Mouse (Mus musculus) hindlimb bud, embryonic 11.5 days (tissue): Measurements from ENCODE around the gene Ddah2.

Experiments used
- DNase-seq: peaks from one replicate; pipeline ENCODE4 v3.0.0-alpha.2; 2012; ENCODE audit warnings: low read depth, low spot score; ENCODE audit errors: extremely low spot score

Ddah2 gene

DNA sequence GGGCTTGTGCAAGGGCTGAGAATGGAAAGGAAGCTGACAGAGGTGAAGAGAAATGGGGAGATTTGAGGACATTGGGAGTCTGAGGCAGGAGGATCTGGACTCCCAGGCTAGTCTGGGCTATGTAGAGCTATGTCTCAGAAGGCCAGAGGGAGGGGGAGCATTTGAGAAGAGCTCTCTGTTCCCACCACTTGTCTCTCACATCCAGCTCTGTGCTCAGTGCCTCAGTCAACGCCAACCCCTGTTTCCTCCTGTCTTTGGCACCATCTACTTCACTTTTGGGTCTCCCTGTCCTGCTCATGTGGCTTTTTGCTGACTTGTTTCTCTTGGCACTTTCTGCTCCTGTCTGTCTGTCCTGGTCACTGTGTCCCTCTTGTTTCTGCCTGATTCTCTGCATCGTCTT, 18.4 kb downstream of the Ddah2 start:
- no peak for DNase-seq

GRCm38 (mm10) chr17:35077786-35078233, 19.0 kb downstream of the Ddah2 start, which contains the start of gene Ly6g6d:
TSS of gene Ly6g6d (minus strand) at chr17:35078065.
- no peak for DNase-seq

DNA sequence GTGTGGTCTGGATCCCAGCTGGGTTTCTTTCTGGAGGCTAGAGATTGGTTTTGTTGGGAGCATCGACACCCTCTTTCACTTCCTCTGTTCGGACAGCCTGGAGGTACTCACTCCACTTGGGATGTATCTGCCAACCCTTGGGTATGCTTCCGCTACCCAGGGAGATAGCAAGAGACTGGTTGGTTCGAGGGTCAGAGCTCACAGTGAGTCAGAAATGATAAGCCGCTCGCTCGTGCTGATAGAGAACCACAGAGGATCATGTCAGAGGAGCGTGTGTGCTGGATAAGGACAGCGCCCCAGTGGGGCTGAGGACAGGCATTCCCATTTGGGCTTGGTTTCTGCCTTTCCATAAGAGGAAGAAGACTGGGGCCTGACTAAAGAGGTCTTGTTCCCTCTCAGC, 20.9 kb downstream of the Ddah2 start:
- DNase-seq: no peak

- no peak for DNase-seq
Observed at GRCm38 (mm10) chr17:35080248-35080647, 21.4 kb downstream of the Ddah2 start.

- DNase-seq: no peak
Observed at GRCm38 (mm10) chr17:35080710-35081109, 21.9 kb downstream of the Ddah2 start.

DNA sequence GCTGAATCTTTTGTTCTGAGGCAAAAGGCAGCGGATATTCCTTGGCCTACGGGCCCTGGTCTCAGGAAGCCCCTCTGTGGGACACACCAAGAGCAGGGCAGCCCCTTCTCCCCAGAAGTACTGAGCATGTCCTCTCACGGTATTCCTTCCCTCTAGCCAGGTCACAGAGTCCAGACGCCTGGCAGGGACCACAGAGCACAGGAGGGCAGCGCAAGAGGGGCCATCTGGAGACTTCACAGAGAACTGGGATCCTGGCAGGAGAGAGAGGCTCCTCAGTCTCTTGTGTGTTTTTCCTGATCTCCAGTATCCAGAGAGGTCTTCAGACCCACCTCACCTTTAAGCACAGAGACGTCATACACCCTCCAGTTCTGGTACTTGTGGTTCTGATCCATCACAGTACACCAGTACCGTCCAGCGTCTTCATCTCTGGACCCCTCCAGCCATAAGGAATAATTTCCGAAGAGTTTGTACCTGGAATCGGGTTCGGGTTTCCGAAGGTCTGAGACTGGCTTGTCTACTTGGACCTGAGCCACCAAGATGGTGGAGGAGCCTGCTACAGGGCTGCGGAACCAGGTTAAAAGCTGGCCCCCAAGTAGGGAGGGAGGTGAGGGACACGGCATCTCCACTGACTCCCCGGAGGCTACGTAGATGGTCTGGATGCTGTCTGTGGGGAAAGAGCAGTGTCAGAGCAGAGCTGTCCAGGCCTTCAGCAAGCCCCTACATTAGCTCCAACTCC, 24.2 kb downstream of the Ddah2 start:
- no peak for DNase-seq

GRCm38 (mm10) chr17:35083929-35084497, 25.2 kb downstream of the Ddah2 start:
- no peak for DNase-seq

GRCm38 (mm10) chr17:35085208-35085865, 26.5 kb downstream of the Ddah2 start, which contains the start of gene Ly6g6f:
TSS of gene Ly6g6f (minus strand) at chr17:35085610.
- no peak for DNase-seq

GRCm38 (mm10) chr17:35088151-35088550, 29.3 kb downstream of the Ddah2 start:
- no peak for DNase-seq

DNA sequence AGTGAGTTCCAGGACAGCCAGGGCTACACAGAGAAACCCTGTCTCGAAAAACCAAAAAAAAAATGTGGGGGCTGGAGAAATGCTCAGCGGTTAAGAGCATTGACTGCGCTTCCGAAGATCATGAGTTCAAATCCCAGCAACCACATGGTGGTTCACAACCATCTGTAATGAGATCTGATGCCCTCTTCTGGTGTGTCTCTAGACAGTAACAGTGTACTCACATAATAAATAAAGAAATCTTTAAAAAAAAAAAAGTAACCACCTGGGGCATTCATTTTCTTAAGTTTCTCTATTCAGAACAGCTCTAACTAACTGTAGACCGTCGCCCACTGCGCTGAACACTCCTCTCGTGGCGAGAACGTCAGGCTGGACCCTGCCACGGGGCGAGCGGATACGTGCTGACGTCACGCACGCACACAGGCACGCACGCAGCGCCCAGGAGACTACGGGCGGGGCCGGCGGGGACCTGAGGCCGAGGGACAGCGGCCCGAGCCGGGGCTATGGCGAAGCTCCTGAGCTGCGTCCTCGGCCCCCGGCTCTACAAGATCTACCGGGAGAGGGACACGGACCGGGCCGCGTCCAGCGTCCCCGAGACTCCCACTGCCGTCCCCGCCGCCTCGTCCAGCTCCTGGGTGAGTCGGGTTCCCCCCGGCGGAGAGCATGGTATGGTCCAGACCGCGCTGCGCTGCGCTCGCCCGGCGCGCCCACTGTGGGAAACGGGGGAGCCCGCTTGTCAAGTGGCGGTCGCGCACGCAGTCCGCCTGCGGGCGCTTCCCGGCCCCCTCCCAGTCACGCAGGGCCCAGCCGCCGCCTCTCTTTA, 30.2 kb downstream of the Ddah2 start, which contains the start of gene Abhd16a:
Gene Abhd16a (plus strand): TSS at position 439 of the 820 bp plus-strand sequence.
- DNase-seq: peak; percentile 60

DNA sequence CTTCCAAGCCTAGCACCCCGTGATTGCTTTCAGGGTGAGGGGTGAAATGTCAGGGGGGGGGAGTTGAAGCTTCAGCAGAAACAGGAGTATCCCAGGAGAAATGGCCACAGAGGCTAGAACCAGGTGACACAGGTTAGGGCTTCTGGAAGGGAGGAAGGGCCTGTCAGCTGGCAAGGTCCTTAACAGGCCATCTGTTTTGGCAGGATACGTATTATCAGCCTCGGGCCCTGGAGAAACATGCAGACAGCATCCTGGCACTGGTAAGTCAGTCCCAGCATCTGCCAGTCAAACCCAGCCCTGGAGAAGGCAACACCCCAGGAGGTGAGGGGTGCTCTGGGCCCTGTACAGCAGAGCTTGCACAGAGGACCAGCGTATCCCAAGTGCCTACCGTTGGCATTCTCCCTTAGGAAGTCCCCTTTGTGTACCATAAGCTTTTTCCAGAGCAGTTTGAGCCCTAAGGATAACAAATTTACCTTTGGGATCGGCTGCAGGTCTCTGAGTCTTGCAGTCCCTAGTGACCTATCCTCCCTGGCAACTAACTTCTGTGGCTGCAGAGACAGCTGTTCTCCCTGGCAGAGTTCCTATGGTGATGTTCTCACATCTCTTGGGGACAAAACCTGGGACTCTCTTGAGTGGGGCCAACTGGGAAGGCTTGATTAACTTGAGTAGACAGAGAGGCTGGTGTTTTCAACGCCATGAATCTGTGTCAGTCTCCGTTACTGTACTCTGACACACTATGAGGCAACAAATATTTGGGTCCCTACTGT, 31.5 kb downstream of the Ddah2 start:
- DNase-seq: no peak

DNA sequence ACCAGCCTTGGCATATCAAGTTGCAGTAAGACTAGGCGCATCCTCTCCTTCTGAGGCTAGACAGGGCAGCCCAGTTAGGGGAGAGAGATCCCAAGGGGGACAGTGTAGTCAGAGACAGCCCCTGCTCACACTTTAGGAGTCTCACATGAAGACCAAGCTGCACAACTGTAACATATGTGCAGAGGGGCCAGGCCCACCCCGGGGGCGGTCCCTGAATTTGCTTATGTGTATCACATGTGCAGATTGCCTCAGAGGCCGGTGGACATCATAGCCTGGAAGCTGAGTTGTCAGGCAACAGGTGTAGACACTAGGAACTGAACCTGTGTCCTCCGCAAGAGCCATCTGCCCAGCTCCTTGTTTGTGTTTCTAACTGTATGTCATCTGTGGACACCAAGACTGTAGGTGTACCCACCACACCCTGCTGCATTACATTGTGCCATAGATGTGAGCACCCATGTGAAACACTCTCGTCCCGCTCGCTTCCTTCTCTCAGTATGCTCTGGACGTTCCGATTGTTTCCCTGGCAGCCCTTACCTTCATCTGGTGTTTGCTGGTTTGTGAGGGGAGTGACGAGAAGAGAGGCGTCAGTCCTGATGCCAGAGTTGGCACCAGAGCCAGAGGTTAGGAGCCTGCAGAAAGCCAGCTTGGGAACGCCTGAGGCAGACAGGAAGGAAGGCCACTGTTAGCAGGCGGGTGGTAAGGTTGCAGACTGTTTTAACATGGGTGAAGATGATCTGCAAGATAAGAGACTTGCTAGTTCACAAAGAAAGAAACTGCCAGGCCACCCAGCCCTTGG, 33.8 kb downstream of the Ddah2 start:
- no peak for DNase-seq

DNA sequence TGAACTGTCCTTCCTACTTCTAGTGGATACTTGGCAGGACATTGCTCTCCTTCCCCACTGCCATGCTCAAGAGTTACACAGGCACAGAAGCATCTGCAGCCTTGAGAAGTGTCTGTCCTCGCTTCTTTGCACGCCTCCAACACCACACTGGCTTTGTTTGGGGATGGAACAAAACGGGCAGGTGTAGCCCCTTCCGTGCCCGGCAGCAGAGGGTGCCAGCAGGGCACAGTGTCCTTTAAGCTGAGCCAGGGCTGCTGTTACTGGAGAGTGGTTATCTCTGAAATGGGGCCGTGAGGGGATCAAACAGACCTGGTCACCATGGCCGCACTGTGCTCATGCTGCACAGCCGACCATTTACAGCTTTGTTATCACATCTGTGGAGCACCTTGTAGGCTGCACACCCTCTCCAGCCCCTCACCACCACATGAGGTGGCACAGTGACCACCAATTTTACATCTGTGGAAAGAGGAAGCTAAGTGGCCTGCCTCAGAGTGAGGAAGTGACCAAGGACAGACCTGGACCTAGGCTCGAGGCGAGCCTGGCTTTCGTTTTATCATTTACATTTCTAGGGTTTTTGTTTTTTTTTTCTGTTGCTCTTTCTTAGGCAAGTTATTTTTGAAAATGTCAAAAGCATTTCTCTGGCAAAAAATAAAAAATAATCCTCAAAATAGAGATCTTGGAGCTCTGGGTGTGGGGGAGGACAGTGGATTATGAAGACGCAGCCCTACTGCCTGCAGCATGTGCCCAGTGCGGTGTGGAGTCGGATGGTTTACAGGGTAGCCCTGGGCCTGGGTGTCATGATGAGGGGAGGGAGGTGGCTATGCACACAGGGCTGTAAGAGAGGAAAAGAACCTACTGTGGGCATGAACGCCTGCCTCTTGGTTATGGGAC, 35.9 kb downstream of the Ddah2 start:
- DNase-seq: no peak

DNA sequence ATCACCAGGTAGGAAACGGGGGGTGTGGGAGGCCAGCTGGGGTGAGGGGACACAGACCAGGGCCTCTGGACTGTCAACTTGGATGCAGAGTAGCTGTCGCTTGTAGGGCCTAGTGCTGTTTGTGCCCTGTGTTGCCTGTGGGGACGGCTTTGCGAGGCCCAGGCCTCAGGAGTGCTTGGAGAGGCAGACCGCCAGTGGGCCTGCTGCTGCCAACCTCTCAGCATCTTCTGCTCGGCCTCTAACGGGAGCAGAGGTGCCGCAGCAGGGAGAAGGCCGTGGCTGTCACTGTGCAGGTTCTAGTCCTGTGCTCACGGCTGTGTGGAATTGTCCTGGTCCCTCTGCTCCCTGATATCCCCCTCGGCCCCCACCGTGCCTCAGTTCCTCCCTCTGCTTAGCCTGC, 37.8 kb downstream of the Ddah2 start:
- DNase-seq: no peak

GRCm38 (mm10) chr17:35097164-35097655, 38.4 kb downstream of the Ddah2 start:
- no peak for DNase-seq

- no peak for DNase-seq
Observed at GRCm38 (mm10) chr17:35100196-35100765, 41.4 kb downstream of the Ddah2 start.

- no peak for DNase-seq
Observed at GRCm38 (mm10) chr17:35101161-35101560, 42.3 kb downstream of the Ddah2 start.

GRCm38 (mm10) chr17:35102299-35102698, 43.5 kb downstream of the Ddah2 start:
- no peak for DNase-seq
